Mouse (Mus musculus) heart, postnatal 36 days (tissue): ENCODE measurements around the gene Sept9. TPM values are rescaled to one million over a fixed set of nuclear protein-coding genes. Genes with fewer than 3 reads are reported as not detected.

Source experiments
- DNase-seq, 2 experiments: peaks; one replicate each; pipeline ENCODE4 v3.0.0; 2021 to 2022
- intact Hi-C: fragments of 180-260 bp; cut with DNase I; formaldehyde crosslinking; loops from one replicate; pipeline ENCODE4 v1.15.1; 2025
- total RNA-seq, 2 experiments: library from RNA; stranded (reverse); gene quantifications; 2 replicates each; pipeline ENCODE4 v1.2.3; 2021

Gene Sept9
- total RNA-seq, 2 experiments from 2014 or later = 28.6 to 37.1 TPM

- DNase-seq = no peak
- intact Hi-C loops = no loop called here
These were observed 59.9 kb downstream of the Sept9 start for GRCm38 (mm10) chr11:117259178-117259960.

GRCm38 (mm10) chr11:117260631-117261030, 61.2 kb downstream of the Sept9 start:
- no peak for DNase-seq
- intact Hi-C loops = no loop called here

- DNase-seq = peak in 1 of 2 experiments; percentile 59
These were observed 63.8 kb downstream of the Sept9 start for GRCm38 (mm10) chr11:117263096-117263808.

GRCm38 (mm10) chr11:117264162-117265021, 64.9 kb downstream of the Sept9 start:
- intact Hi-C loops = loop anchor here (2.0 kb wide), 1 partner anchor 48 kb away; no protein-coding TSS in a partner anchor
- DNase-seq = peak; percentile 59

More at GRCm38 (mm10) chr11:117263096-117263808, 63.8 kb downstream of the Sept9 start:
- intact Hi-C loops = loop anchor here (1.0 kb wide), 1 partner anchor 17 kb away; no protein-coding TSS in a partner anchor

- DNase-seq = peak; percentile 66 to 69
- intact Hi-C loops = loop anchor here (2.0 kb wide), 1 partner anchor 47 kb away; no protein-coding TSS in a partner anchor
These were observed 66.0 kb downstream of the Sept9 start for GRCm38 (mm10) chr11:117265270-117265980.

- intact Hi-C loops = loop anchor here (2.0 kb wide), 1 partner anchor 47 kb away; no protein-coding TSS in a partner anchor
These were observed 66.8 kb downstream of the Sept9 start for GRCm38 (mm10) chr11:117265981-117266905.

GRCm38 (mm10) chr11:117266906-117267721, 67.7 kb downstream of the Sept9 start:
- intact Hi-C loops = loop anchor here (1.0 kb wide), 1 partner anchor 29 kb away; no protein-coding TSS in a partner anchor
- DNase-seq = peak; percentile 55 to 70

More at GRCm38 (mm10) chr11:117265981-117266905, 66.8 kb downstream of the Sept9 start:
- DNase-seq = peak; percentile 90 to 92

- DNase-seq = no peak
- intact Hi-C loops = loop anchor here (1.0 to 2.0 kb wide), 2 partner anchors 30 to 91 kb away; no protein-coding TSS in a partner anchor
These were observed 68.4 kb downstream of the Sept9 start for GRCm38 (mm10) chr11:117267828-117268227.

GRCm38 (mm10) chr11:117268304-117268956, 69.0 kb downstream of the Sept9 start:
- DNase-seq = no peak
- intact Hi-C loops = loop anchor here (2.0 kb wide), 1 partner anchor 90 kb away; no protein-coding TSS in a partner anchor

GRCm38 (mm10) chr11:117269053-117269702, 69.7 kb downstream of the Sept9 start:
- intact Hi-C loops = loop anchor here (2.0 kb wide), 1 partner anchor 90 kb away; no protein-coding TSS in a partner anchor
- DNase-seq = no peak

- intact Hi-C loops = loop anchor here (2.0 kb wide), 1 partner anchor 89 kb away; no protein-coding TSS in a partner anchor
These were observed 70.5 kb downstream of the Sept9 start for GRCm38 (mm10) chr11:117269946-117270345.

GRCm38 (mm10) chr11:117274973-117275372, 75.5 kb downstream of the Sept9 start:
- no peak for DNase-seq
- intact Hi-C loops = no loop called here

More at GRCm38 (mm10) chr11:117269946-117270345, 70.5 kb downstream of the Sept9 start:
- no peak for DNase-seq

- intact Hi-C loops = no loop called here
- peak; percentile 67 to 75 for DNase-seq
These were observed 76.5 kb downstream of the Sept9 start for GRCm38 (mm10) chr11:117275999-117276398.

- DNase-seq = no peak
- intact Hi-C loops = no loop called here
These were observed 77.5 kb downstream of the Sept9 start for GRCm38 (mm10) chr11:117276946-117277345.

GRCm38 (mm10) chr11:117278113-117278512, 78.7 kb downstream of the Sept9 start:
- DNase-seq = no peak
- intact Hi-C loops = no loop called here

GRCm38 (mm10) chr11:117278514-117278913, 79.1 kb downstream of the Sept9 start:
- intact Hi-C loops = no loop called here
- no peak for DNase-seq
